Mouse (Mus musculus) lung, adult 18-20 months (tissue): ENCODE results near the gene B9d1.

Experiments used
- DNase-seq, 2 experiments: peaks; one replicate each; pipeline ENCODE4 v3.0.0; 2022; ENCODE audit warnings: mixed read lengths in 2 of 2

The B9d1 gene

GRCm38 (mm10) chr11:61504713-61505257, at the start of gene B9d1:
Gene B9d1, plus strand, starts transcription at chr11:61505144.
- DNase-seq: peak; percentile 94 to 95

GRCm38 (mm10) chr11:61464071-61464470, 40.9 kb upstream of the B9d1 start:
- no peak for DNase-seq

GRCm38 (mm10) chr11:61465422-61465821, 39.5 kb upstream of the B9d1 start:
- DNase-seq: no peak

GRCm38 (mm10) chr11:61468534-61468933, 36.4 kb upstream of the B9d1 start:
- no peak for DNase-seq

GRCm38 (mm10) chr11:61469317-61469917, 35.5 kb upstream of the B9d1 start:
- no peak for DNase-seq

GRCm38 (mm10) chr11:61470880-61471279, 34.1 kb upstream of the B9d1 start:
- no peak for DNase-seq

- DNase-seq: no peak
Observed at GRCm38 (mm10) chr11:61473630-61474029, 31.3 kb upstream of the B9d1 start.

- peak; percentile 56 to 62 for DNase-seq
Observed at GRCm38 (mm10) chr11:61476786-61477382, 28.1 kb upstream of the B9d1 start.

- no peak for DNase-seq
Observed at GRCm38 (mm10) chr11:61477566-61478508, 27.1 kb upstream of the B9d1 start.

- DNase-seq: no peak
Observed at GRCm38 (mm10) chr11:61478788-61479187, 26.2 kb upstream of the B9d1 start.

- no peak for DNase-seq
Observed at GRCm38 (mm10) chr11:61481239-61482090, 23.5 kb upstream of the B9d1 start.

- no peak for DNase-seq
Observed at GRCm38 (mm10) chr11:61483226-61483845, 21.6 kb upstream of the B9d1 start.

GRCm38 (mm10) chr11:61484256-61484612, 20.7 kb upstream of the B9d1 start:
- no peak for DNase-seq

GRCm38 (mm10) chr11:61484613-61485540, 20.1 kb upstream of the B9d1 start, which contains the start of gene Mfap4:
Gene Mfap4, plus strand, starts transcription at chr11:61485431.
- DNase-seq: no peak

- no peak for DNase-seq
Observed at GRCm38 (mm10) chr11:61485541-61486457, 19.1 kb upstream of the B9d1 start.

GRCm38 (mm10) chr11:61486458-61487219, 18.3 kb upstream of the B9d1 start:
- DNase-seq: no peak

GRCm38 (mm10) chr11:61487401-61487800, 17.5 kb upstream of the B9d1 start:
- DNase-seq: peak; percentile 41 to 58

- no peak for DNase-seq
Observed at GRCm38 (mm10) chr11:61487936-61488335, 17.0 kb upstream of the B9d1 start.

- no peak for DNase-seq
Observed at GRCm38 (mm10) chr11:61489085-61489484, 15.9 kb upstream of the B9d1 start.
